Mouse (Mus musculus): ENCODE measurements at regions not wholly inside any gene's neighbourhood (a gene's known extent, or its start where the extent isn't known, plus 50 kb on each side); places are given as distances from the start of the nearest gene placed in this dataset.

- no peak for DNase-seq
Observed at GRCm38 (mm10) chr15:31854764-31855163, 253.1 kb downstream of the Fam173b start.

- DNase-seq = no peak
Observed at GRCm38 (mm10) chr15:31855188-31855587, 253.5 kb downstream of the Fam173b start.

GRCm38 (mm10) chr15:31869100-31869499, 267.4 kb downstream of the Fam173b start:
- DNase-seq = no peak

GRCm38 (mm10) chr15:31869673-31870417, 268.2 kb downstream of the Fam173b start:
- DNase-seq = no peak

GRCm38 (mm10) chr15:31875436-31875835, 273.8 kb downstream of the Fam173b start:
- DNase-seq = no peak

GRCm38 (mm10) chr15:31880479-31880878, 278.8 kb downstream of the Fam173b start:
- no peak for DNase-seq

- no peak for DNase-seq
Observed at GRCm38 (mm10) chr15:31882331-31882730, 280.7 kb downstream of the Fam173b start.

GRCm38 (mm10) chr15:31883516-31883915, 281.9 kb downstream of the Fam173b start:
- DNase-seq = no peak

GRCm38 (mm10) chr15:31898904-31899650, 278.0 kb upstream of the Tas2r119 start:
- no peak for DNase-seq

GRCm38 (mm10) chr15:31900325-31900724, 276.8 kb upstream of the Tas2r119 start:
- DNase-seq = no peak

- no peak for DNase-seq
Observed at GRCm38 (mm10) chr15:31908432-31908831, 268.7 kb upstream of the Tas2r119 start.

GRCm38 (mm10) chr15:31911978-31912377, 265.1 kb upstream of the Tas2r119 start:
- no peak for DNase-seq

GRCm38 (mm10) chr15:31921485-31921884, 255.6 kb upstream of the Tas2r119 start:
- DNase-seq = no peak

- DNase-seq = no peak
Observed at GRCm38 (mm10) chr15:31960301-31960700, 216.8 kb upstream of the Tas2r119 start.

- no peak for DNase-seq
Observed at GRCm38 (mm10) chr15:31961963-31962362, 215.1 kb upstream of the Tas2r119 start.

GRCm38 (mm10) chr15:31964911-31965310, 212.2 kb upstream of the Tas2r119 start:
- no peak for DNase-seq

- no peak for DNase-seq
Observed at GRCm38 (mm10) chr15:31965542-31965941, 211.5 kb upstream of the Tas2r119 start.

- no peak for DNase-seq
Observed at GRCm38 (mm10) chr15:31972891-31973290, 204.2 kb upstream of the Tas2r119 start.

GRCm38 (mm10) chr15:31973889-31974288, 203.2 kb upstream of the Tas2r119 start:
- no peak for DNase-seq

- DNase-seq = no peak
Observed at GRCm38 (mm10) chr15:31976461-31976860, 200.6 kb upstream of the Tas2r119 start.

GRCm38 (mm10) chr15:31977563-31977962, 199.5 kb upstream of the Tas2r119 start:
- DNase-seq = no peak

- DNase-seq = no peak
Observed at GRCm38 (mm10) chr15:31979961-31980360, 197.1 kb upstream of the Tas2r119 start.

GRCm38 (mm10) chr15:31980791-31981190, 196.3 kb upstream of the Tas2r119 start:
- no peak for DNase-seq

GRCm38 (mm10) chr15:31987291-31987690, 189.8 kb upstream of the Tas2r119 start:
- DNase-seq = no peak
